Mouse (Mus musculus) large intestine, adult 2 months (tissue): ENCODE data around the gene Ogfrl1. TPM values are rescaled to one million over a fixed set of nuclear protein-coding genes. Genes with fewer than 3 reads are reported as not detected.
A peak's percentile ranks its signal among the peaks of the same experiment; 100 is the strongest.
"Not testable (repeated sequence)": the region's sequence is repeated elsewhere in the genome, so short reads cannot be mapped to it uniquely, and the experiment has no call there.

Source experiments
- DNase-seq: peaks from one replicate; pipeline ENCODE4 v3.0.0-alpha.2; 2012; ENCODE audit warnings: low read depth, low spot score
- WGBS: fragments of 180-500 bp; shearing (Covaris S2); methylation state at CpG from one replicate; pipeline ENCODE4 v1.1.7; 2018; 5-methylcytosine and 5-hydroxymethylcytosine counted together
- polyA plus RNA-seq: library from polyadenylated mRNA; depleted of rRNA; stranded (reverse); fragments of >200 nt; gene quantifications from 2 replicates; pipeline ENCODE4 v1.2.3, GENCODE M21; 2012; rRNA removed

Ogfrl1 gene
- 1.1 and 1.3 TPM in 2 replicates for polyA plus RNA-seq

DNA sequence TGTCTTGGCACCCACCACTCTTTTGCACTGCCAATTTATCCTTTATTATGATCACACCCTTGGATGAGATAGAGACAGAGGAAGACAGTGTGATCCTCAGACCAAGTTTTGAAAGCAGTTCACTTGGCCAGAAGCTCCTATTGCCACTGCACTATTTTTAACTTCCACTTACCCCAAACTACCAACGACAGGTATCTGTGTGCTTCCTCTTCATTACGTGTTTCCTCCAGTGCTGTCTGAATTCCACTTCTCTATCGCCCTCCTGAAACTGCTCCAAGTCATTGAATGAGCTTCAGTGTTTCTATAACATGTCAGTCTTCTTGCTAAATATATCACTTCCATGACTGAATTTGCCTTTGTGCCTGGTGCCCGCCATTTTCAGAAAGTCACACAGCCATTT is at the start of gene Ogfrl1:
Gene Ogfrl1, minus strand, starts transcription at position 150 of the 400 bp plus-strand sequence.
- DNase-seq: no peak
- WGBS: 78% methylated on average over 4 of the region's 4 CpGs

DNA sequence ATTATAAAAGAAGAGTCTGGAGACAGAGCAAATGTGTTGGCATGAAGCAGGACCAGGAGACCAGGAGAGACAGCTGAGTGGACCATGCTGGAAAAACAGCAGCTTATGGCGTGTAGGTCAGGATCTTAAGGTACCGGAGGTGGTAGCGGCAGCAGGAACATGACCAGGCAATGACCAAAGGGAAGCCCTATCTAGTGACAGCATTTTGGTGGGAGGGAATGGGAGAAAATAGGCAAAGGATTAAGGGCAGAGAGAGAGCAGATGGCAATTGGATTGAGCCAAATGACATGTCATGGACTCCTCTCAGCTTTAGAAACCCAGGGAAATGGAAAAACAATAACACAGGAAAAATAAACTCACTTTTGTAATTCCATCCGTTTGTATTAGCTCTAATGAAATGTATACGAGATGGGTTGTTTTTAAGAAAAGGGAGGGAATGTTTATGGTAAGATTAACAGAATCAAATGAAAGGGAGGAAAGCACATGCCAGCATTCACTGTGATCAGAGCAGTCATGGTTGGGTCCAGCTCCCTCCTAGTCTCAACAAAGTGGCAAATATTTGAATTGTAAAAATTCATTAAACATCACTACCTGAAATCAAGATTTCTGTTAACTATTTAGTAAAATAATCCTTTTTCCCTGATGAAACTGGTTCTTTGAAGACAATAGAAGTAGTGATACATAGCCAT is 48.3 kb upstream of the Ogfrl1 start:
- DNase-seq: no peak
- 79% methylated on average over 5 of the region's 5 CpGs for WGBS

GRCm38 (mm10) chr1:23433612-23434011 is 36.0 kb upstream of the Ogfrl1 start:
- no peak for DNase-seq
- 68% methylated on average over 3 of the region's 3 CpGs for WGBS

DNA sequence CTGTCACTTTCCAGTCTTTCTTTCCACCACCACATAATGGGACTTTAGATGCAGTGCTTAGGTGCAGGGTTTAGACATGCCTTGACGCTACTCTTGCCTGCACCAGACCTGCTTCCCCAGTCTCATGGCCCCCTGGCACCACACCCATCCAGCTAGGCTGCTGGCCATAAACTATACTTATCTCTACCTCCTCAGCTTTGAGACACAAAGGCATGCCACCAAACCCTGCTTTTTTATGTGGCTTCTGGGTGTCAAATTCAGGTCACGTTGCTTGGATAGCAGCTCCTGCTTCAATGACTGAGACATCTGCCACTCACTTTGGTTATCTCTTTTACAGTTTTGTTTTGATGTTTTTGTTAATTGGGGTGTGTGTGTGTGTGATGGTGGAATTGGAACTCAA is 28.9 kb upstream of the Ogfrl1 start:
- no peak for DNase-seq
- WGBS: 59% methylated on average over 2 of the region's 2 CpGs

DNA sequence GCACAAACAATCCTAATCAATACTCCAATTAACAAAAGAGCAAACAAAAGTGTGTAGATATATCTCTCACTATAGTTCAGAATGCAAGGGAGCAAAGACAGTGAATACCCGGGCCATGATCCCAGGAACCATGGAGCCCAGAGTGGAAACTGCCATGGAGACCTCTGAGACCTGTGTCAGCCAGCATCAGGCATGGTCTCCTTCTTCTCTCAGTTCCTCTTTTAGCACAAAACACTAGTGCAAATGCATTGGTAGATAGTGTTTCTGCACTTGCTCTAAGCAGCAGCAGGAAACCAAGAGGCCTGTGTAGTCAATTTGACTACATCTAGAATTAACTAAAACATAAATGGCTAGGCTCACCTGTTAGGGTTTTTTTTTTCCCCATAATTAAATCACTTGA is 21.4 kb upstream of the Ogfrl1 start:
- 83% methylated on average over 1 of the region's 1 CpGs for WGBS
- DNase-seq: no peak

GRCm38 (mm10) chr1:23418059-23418458 is 20.5 kb upstream of the Ogfrl1 start:
- 51% methylated on average over 2 of the region's 2 CpGs for WGBS
- DNase-seq: no peak

DNA sequence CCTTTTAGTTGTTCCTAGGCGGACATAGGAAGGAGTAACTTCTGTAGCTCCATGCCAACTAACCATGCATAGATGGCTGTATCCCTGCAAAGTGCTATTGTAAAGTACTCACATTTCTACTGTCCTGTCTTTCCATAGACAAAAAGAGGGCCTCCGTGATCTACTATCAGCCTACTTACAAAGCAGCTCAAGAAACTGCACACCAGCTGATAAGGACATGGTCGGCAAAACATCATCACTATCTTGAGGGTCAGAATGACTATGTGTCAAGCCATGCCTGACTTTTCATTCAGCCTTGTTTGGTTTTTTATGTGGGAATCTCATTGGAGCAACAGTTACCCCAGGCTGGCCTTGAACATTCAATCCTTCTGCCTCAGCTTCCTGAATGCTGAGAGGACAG is 20.0 kb upstream of the Ogfrl1 start:
- WGBS: 90% methylated on average over 3 of the region's 3 CpGs
- no peak for DNase-seq

DNA sequence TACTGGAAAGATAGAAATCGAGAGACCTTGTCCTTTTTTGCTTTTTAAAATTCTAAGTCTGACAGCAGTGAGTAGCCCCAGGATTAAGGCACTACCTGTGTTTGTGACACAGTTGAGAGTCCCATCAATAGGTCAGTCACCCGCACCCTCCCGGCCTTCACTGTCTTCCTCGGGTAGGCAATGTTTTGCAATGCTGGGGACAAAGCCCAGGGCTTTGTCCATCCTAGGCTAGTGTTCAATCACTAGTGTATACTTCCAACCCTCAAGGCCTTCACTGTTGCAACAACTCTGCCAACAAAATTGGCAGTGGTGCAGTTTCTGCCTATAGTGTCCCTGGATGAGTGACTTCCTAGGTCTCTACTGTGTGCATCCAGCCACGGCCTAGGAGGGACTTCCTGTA is 14.0 kb upstream of the Ogfrl1 start:
- DNase-seq: no peak
- WGBS: 86% methylated on average over 5 of the region's 5 CpGs

DNA sequence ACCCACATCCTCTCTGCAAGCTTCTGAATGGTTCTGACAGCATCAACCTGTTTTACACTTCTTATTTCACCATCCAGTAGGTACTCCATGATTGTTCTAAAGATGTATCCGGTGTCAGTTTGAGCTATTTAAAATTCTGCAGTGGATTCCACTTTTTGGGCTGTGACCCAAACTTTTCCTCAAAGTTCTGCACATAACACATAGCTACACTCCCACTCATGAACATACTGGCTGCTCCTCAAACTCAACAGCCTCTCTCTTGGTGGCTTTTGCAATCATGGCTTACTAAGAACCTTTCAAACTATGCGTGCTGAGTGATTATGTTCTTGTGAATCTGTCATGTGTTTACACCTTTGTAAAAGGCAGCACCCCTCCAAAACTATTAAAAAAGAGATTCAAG is 12.4 kb upstream of the Ogfrl1 start:
- WGBS: 78% methylated on average over 2 of the region's 2 CpGs
- no peak for DNase-seq

DNA sequence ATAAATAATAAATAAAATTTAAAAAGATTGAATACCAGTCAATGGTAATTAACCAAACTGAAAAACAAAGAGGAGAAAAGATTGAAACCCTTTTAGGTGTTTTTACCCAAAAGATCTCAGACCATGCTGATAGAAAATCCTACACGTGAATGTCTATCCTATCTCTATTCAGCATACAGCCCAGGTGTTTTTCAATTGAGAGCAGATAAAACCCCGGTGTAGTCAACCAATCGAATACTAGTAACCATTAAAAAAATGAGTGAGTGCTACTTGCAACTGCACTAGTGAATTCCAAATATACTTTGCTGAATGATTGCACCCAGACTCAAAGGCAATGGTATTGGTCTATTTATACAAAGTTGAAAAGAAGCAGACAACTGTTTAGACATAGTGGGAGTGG is 4.8 kb upstream of the Ogfrl1 start:
- no peak for DNase-seq
- WGBS: 85% methylated on average over 3 of the region's 3 CpGs

GRCm38 (mm10) chr1:23399552-23399951 is 2.0 kb upstream of the Ogfrl1 start:
- 15% methylated on average over 1 of the region's 1 CpGs for WGBS
- no peak for DNase-seq

DNA sequence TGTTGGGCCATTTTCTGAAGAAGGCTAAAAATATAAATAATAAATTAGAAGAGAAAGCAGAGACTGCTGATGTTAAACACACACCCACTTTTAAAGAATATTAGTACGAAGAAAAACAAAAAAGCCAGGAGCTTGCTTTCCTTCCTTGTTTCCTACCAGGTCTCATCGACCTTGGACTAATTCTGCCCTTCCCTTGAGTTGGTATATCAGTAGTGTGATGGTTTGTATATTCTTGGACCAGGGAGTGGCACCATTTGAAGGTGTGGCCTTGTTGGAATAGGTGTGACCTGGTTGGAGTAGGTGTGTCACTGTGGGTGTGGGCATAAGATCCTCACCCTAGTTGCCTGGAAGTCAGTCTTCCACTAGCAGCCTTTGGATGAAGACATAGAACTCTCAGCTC is 3.2 kb downstream of the Ogfrl1 start:
- DNase-seq: not testable (repeated sequence)
- 32% methylated on average over 2 of the region's 2 CpGs for WGBS

- no peak for DNase-seq
- WGBS: 75% methylated on average over 7 of the region's 7 CpGs
These were observed 5.8 kb downstream of the Ogfrl1 start for GRCm38 (mm10) chr1:23391744-23392143.

DNA sequence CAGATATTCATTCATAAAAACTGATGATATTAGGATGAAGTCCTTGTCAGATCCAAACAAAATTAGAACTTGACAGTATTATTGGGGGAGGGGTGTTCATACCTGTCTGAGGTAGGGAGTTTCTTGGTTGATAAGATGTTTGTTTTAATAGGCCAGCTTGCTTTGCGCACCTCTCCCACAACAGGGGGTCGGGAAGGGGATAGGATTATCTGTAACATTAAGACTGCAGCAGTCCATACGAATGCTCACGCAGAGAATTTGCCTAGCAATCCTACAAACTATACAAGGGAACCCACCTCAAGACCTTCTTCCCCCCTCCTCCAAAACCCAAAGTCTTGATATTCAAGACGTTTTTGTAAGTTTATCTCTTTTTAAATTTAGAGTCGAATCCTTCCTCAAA is 13.2 kb downstream of the Ogfrl1 start:
- no peak for DNase-seq
- 86% methylated on average over 6 of the region's 6 CpGs for WGBS

- WGBS: 1% methylated on average over 93 of the region's 93 CpGs
- DNase-seq: peak; percentile 82
These were observed 14.5 kb downstream of the Ogfrl1 start for GRCm38 (mm10) chr1:23382806-23383653.

- DNase-seq: no peak
- WGBS: 1% methylated on average over 21 of the region's 21 CpGs
These were observed 15.1 kb downstream of the Ogfrl1 start for GRCm38 (mm10) chr1:23382461-23382805.

GRCm38 (mm10) chr1:23382037-23382436 is 15.5 kb downstream of the Ogfrl1 start:
- no peak for DNase-seq
- 40% methylated on average over 9 of the region's 9 CpGs for WGBS

DNA sequence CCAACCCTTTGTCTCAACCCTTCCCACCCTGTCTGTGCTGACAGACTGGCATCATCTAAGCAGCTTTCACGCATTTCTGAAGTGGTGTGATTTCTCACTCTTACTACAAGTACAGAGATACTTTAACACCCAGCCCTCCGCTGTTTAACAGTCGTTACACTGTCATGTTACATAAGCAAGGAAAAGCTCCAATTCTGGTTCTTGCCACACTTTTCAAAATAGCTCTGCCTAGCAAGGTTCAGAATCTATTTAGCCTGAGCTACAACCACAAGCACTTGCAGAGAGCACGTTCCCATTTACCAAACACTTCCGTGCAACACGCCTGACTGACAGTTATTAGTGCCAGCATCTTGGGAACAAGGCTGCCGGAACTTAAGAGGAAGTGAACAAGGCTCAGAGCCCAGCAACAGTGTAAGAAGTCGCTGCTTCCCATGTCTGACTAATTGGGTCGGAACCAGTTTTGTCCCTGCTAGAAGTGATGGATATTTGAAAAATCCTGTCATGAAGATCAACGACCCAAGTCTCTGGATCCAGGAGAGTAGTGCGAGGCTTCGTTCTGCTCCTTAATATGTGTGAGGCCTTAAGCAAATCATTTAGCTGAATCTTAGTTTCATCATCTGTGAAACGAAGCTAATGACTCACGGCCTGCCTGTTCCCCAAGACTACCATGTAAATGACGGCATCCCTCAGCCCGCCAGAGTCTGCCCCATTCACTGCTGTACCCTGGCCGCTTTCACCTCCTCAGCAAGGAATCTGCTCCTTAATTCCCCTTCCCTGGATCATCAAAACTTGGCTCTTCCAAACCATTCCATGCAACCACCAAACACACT is 17.4 kb downstream of the Ogfrl1 start:
- DNase-seq: no peak
- WGBS: 74% methylated on average over 17 of the region's 17 CpGs

GRCm38 (mm10) chr1:23379321-23379720 is 18.3 kb downstream of the Ogfrl1 start:
- no peak for DNase-seq
- WGBS: 66% methylated on average over 6 of the region's 6 CpGs

DNA sequence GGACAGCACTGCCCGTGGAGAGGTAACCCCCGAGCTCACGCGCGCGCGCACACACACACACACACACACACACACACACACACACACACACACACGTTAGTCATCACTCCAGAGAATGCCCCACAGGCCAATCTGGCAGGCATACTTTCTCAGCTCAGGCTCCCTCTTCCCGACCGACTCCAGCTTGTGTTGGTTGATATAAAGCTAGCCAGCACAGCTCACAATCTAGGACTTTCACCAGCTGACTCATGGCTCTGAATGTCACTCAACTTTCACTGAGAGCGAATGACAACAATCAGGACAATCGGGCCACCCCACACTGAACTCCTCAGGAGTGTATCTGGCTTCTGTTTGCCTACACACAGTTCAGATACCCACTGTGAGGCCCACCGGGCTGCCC is 20.0 kb downstream of the Ogfrl1 start:
- WGBS: 82% methylated on average over 13 of the region's 13 CpGs
- DNase-seq: no peak
